35 mouse cellular contexts compared by ENCODE assay signal in the genomic region with DNA sequence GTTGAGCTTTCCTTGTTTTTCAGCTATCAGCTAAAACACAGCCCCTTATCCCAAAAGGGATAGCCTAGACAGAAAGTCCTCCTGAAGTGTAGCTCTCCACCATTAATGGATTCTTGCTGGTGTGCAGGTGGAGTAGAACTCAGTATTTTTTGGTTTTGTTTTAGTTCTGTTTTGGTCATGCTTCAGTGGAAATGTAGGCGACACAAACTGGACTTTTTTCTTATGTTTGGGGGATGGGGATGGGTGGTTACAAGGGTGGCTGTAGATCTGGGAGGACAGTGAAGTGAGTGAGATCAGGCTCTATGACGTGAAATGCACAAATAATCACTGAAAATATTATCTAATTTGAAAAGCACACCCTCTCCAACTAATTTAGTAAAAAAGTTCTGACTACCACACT.
"Had no signal": no experiment of that assay in that cellular context is flagged by ENCODE, and none has a peak within 500 bp of the region (broad histone marks: within the 10 kb centered on the region; RNA-seq: fewer than 3 reads in every experiment).

No protein-coding gene starts in this region.

- H3K9me3 ChIP-seq: heart, embryonic 12.5 days; heart, embryonic 13.5 days; heart, embryonic 15.5 days; hindbrain, embryonic 10.5 days; hindbrain, embryonic 12.5 days; hindbrain, embryonic 13.5 days; hindbrain, embryonic 15.5 days; intestine, embryonic 15.5 days; kidney, embryonic 15.5 days had no signal

- H3K4me1 ChIP-seq: heart, embryonic 12.5 days; heart, embryonic 13.5 days; heart, embryonic 15.5 days; hindbrain, embryonic 10.5 days; hindbrain, embryonic 12.5 days; hindbrain, embryonic 13.5 days; hindbrain, embryonic 15.5 days; intestine, embryonic 15.5 days; kidney, embryonic 15.5 days had no signal

- H3K9ac ChIP-seq: heart, embryonic 12.5 days; heart, embryonic 13.5 days; heart, embryonic 15.5 days; hindbrain, embryonic 12.5 days; hindbrain, embryonic 13.5 days; hindbrain, embryonic 14.5 days; hindbrain, embryonic 15.5 days; intestine, embryonic 15.5 days; kidney, embryonic 15.5 days had no signal

- DNase-seq: heart, postnatal 10 days; heart, postnatal 14 days; heart, postnatal 36 days; heart, postnatal 4 days; kidney, adult 11 months; kidney, adult 18-20 months; kidney, adult 2 months; kidney, adult 8-10 months; kidney, adult 9 months; kidney, postnatal 10 days; kidney, postnatal 14 days; kidney, postnatal 25 days; kidney, postnatal 36 days; kidney, postnatal 4 days; layer of hippocampus, adult 9-11 months; layer of hippocampus, postnatal 36 days had no signal

- H3K4me3 ChIP-seq: heart, embryonic 12.5 days; heart, embryonic 13.5 days; heart, embryonic 15.5 days; hindbrain, embryonic 10.5 days; hindbrain, embryonic 12.5 days; hindbrain, embryonic 13.5 days; hindbrain, embryonic 15.5 days; intestine, embryonic 15.5 days; kidney, embryonic 15.5 days; layer of hippocampus, adult 2 months; left cerebral cortex, adult 2 months had no signal

- H3K27me3 ChIP-seq: heart, embryonic 12.5 days; heart, embryonic 13.5 days; heart, embryonic 15.5 days; hindbrain, embryonic 12.5 days; hindbrain, embryonic 13.5 days; hindbrain, embryonic 15.5 days; intestine, embryonic 15.5 days; kidney, embryonic 15.5 days had no signal

- H3K27ac ChIP-seq: heart, embryonic 13.5 days; heart, embryonic 15.5 days; hindbrain, embryonic 10.5 days; hindbrain, embryonic 12.5 days; hindbrain, embryonic 13.5 days; hindbrain, embryonic 14.5 days; hindbrain, embryonic 15.5 days; hindbrain, postnatal 0 days; intestine, embryonic 15.5 days; kidney, embryonic 15.5 days; kidney, postnatal 0 days; layer of hippocampus, adult 2 months; left cerebral cortex, adult 2 months had no signal

- ATAC-seq: hindbrain, embryonic 16.5 days; hindbrain, postnatal 0 days; inflammation-experienced regulatory T-cells, adult 6 months; intestine, embryonic 15.5 days; intestine, embryonic 16.5 days; intestine, postnatal 0 days had no signal

- H3K4me2 ChIP-seq: heart, embryonic 11.5 days; heart, embryonic 12.5 days; heart, embryonic 13.5 days; heart, embryonic 15.5 days; hindbrain, embryonic 12.5 days; hindbrain, embryonic 13.5 days; hindbrain, embryonic 14.5 days; hindbrain, embryonic 15.5 days; intestine, embryonic 15.5 days; kidney, embryonic 15.5 days had no signal

- H3K36me3 ChIP-seq: heart, embryonic 12.5 days; heart, embryonic 13.5 days; heart, embryonic 15.5 days; hindbrain, embryonic 10.5 days; hindbrain, embryonic 12.5 days; hindbrain, embryonic 13.5 days; hindbrain, embryonic 15.5 days; intestine, embryonic 15.5 days; kidney, embryonic 15.5 days had no signal
